Mouse (Mus musculus) embryonic facial prominence, embryonic 14.5 days (tissue): ENCODE measurements at regions not wholly inside any gene's neighbourhood (a gene's known extent, or its start where the extent isn't known, plus 50 kb on each side); places are given as distances from the start of the nearest gene placed in this dataset.

Source experiments
- ATAC-seq: fragments of 200-750 bp; cut with Nextera tagmentation; 2 replicates; pipeline ENCODE4 v1.8.0; 2017; ENCODE audit warnings: low read depth, moderate number of reproducible peaks, moderate TSS enrichment
- DNase-seq: peaks from one replicate; pipeline ENCODE4 v3.0.0-alpha.2; 2015; ENCODE audit warnings: low spot score
- H3K27ac ChIP-seq: fragments of 300-500 bp; sonication (generic); replicated peaks from 2 replicates; pipeline ENCODE4 v1.5.1; 2014; ENCODE audit warnings: low read depth, mild to moderate bottlenecking, low read length, moderate library complexity
- H3K27me3 ChIP-seq: fragments of 300-500 bp; sonication (generic); replicated peaks from 2 replicates; pipeline ENCODE4 v1.6.1; 2014; ENCODE audit warnings: low read length; ENCODE audit not compliant: control insufficient read depth, insufficient read depth
- H3K36me3 ChIP-seq: fragments of 300-500 bp; sonication (generic); 2 replicates; pipeline ENCODE4 v1.6.1; 2014; ENCODE audit warnings: low read length, mixed read lengths; ENCODE audit not compliant: control insufficient read depth, insufficient read depth
- H3K4me1 ChIP-seq: fragments of 300-500 bp; sonication (generic); 2 replicates; pipeline ENCODE4 v1.6.1; 2014; ENCODE audit warnings: antibody characterized with exemption, low read length; ENCODE audit not compliant: control insufficient read depth, insufficient read depth
- H3K4me2 ChIP-seq: fragments of 300-500 bp; sonication (generic); 2 replicates; pipeline ENCODE4 v1.6.1; 2014; ENCODE audit warnings: low read depth, mild to moderate bottlenecking, low read length, moderate library complexity, mixed read lengths
- H3K4me3 ChIP-seq: fragments of 300-500 bp; sonication (generic); 2 replicates; pipeline ENCODE4 v1.5.1; 2014; ENCODE audit warnings: low read depth, mild to moderate bottlenecking, low read length
- H3K9ac ChIP-seq: fragments of 300-500 bp; sonication (generic); 2 replicates; pipeline ENCODE4 v1.6.1; 2014; ENCODE audit warnings: low read depth, mild to moderate bottlenecking, low read length, moderate library complexity, mixed read lengths
- H3K9me3 ChIP-seq: fragments of 300-500 bp; sonication (generic); 2 replicates; pipeline ENCODE4 v1.6.1; 2016; ENCODE audit warnings: low read length; ENCODE audit not compliant: control insufficient read depth
- WGBS: fragments of 180-500 bp; shearing (Covaris S2); extraction: QIAGEN DNeasy Blood & Tissue Kit; methylation state at CpG from one replicate; pipeline ENCODE4 v1.1.7; 2014; 5-methylcytosine and 5-hydroxymethylcytosine counted together

- DNase-seq (no peak), ATAC-seq (no peak)
- no peaks in the 10 kb centered on the region for H3K4me1 ChIP-seq
- no peaks in the 10 kb centered on the region for H3K9me3 ChIP-seq
- H3K27me3 ChIP-seq = no peaks in the 10 kb centered on the region
- WGBS = 85% methylated on average over 4 of the region's 4 CpGs
- H3K27ac ChIP-seq = no peak overlapping the region
- H3K36me3 ChIP-seq = no peaks in the 10 kb centered on the region
- H3K9ac ChIP-seq = no peak overlapping the region
- no peak overlapping the region for H3K4me3 ChIP-seq
- H3K4me2 ChIP-seq = no peak overlapping the region
These were observed 2310.3 kb upstream of the Lrrc6 start for GRCm38 (mm10) chr15:68811041-68811440.

GRCm38 (mm10) chr15:68810593-68810992, 2309.9 kb upstream of the Lrrc6 start:
- no peak for ATAC-seq
- no peak overlapping the region for H3K27ac ChIP-seq
- no peaks in the 10 kb centered on the region for H3K36me3 ChIP-seq
- no peak overlapping the region for H3K9ac ChIP-seq
- H3K4me3 ChIP-seq = no peak overlapping the region
- H3K4me2 ChIP-seq = no peak overlapping the region
- no peak for DNase-seq
- no peaks in the 10 kb centered on the region for H3K27me3 ChIP-seq
- WGBS = 79% methylated on average over 6 of the region's 6 CpGs
- H3K9me3 ChIP-seq = no peaks in the 10 kb centered on the region
- no peaks in the 10 kb centered on the region for H3K4me1 ChIP-seq

- no peak for DNase-seq
- WGBS = 85% methylated on average over 1 of the region's 1 CpGs
- Histone ChIP-seq H3K4me1 (no peaks in the 10 kb centered on the region), H3K9me3 (no peaks in the 10 kb centered on the region), H3K4me2 (no peak overlapping the region), H3K4me3 (no peak overlapping the region), H3K27me3 (no peaks in the 10 kb centered on the region), H3K9ac (no peak overlapping the region), H3K36me3 (no peaks in the 10 kb centered on the region), H3K27ac (no peak overlapping the region)
- ATAC-seq = no peak
These were observed 2307.5 kb upstream of the Lrrc6 start for GRCm38 (mm10) chr15:68808175-68808574.

- Histone ChIP-seq H3K27me3 (no peaks in the 10 kb centered on the region), H3K4me3 (no peak overlapping the region), H3K4me1 (no peaks in the 10 kb centered on the region), H3K27ac (no peak overlapping the region), H3K9me3 (no peaks in the 10 kb centered on the region), H3K4me2 (no peak overlapping the region), H3K36me3 (no peaks in the 10 kb centered on the region), H3K9ac (no peak overlapping the region)
- 96% methylated on average over 1 of the region's 1 CpGs for WGBS
- no peak for ATAC-seq
- DNase-seq = no peak
These were observed 2303.5 kb upstream of the Lrrc6 start for GRCm38 (mm10) chr15:68804254-68804653.

- H3K4me3 ChIP-seq = no peak overlapping the region
- ATAC-seq (no peak), DNase-seq (no peak)
- no peaks in the 10 kb centered on the region for H3K36me3 ChIP-seq
- H3K4me1 ChIP-seq = no peaks in the 10 kb centered on the region
- WGBS = 71% methylated on average over 4 of the region's 4 CpGs
- H3K27me3 ChIP-seq = no peaks in the 10 kb centered on the region
- no peak overlapping the region for H3K27ac ChIP-seq
- no peaks in the 10 kb centered on the region for H3K9me3 ChIP-seq
- no peak overlapping the region for H3K4me2 ChIP-seq
- no peak overlapping the region for H3K9ac ChIP-seq
These were observed 2301.1 kb upstream of the Lrrc6 start for GRCm38 (mm10) chr15:68801763-68802162.

GRCm38 (mm10) chr15:68797406-68797805, 2296.7 kb upstream of the Lrrc6 start:
- H3K27me3 ChIP-seq = no peaks in the 10 kb centered on the region
- no peaks in the 10 kb centered on the region for H3K9me3 ChIP-seq
- no peak overlapping the region for H3K9ac ChIP-seq
- H3K4me1 ChIP-seq = no peaks in the 10 kb centered on the region
- 67% methylated on average over 2 of the region's 2 CpGs for WGBS
- no peak for DNase-seq
- H3K27ac ChIP-seq = no peak overlapping the region
- ATAC-seq = no peak
- no peaks in the 10 kb centered on the region for H3K36me3 ChIP-seq
- no peak overlapping the region for H3K4me2 ChIP-seq
- H3K4me3 ChIP-seq = no peak overlapping the region

GRCm38 (mm10) chr15:68795239-68795960, 2294.7 kb upstream of the Lrrc6 start:
- Histone ChIP-seq H3K36me3 (no peaks in the 10 kb centered on the region), H3K4me2 (no peak overlapping the region), H3K9ac (no peak overlapping the region), H3K27ac (no peak overlapping the region), H3K4me1 (no peaks in the 10 kb centered on the region), H3K27me3 (no peaks in the 10 kb centered on the region), H3K9me3 (no peaks in the 10 kb centered on the region), H3K4me3 (no peak overlapping the region)
- 61% methylated on average over 4 of the region's 4 CpGs for WGBS
- ATAC-seq (no peak), DNase-seq (no peak)

- Histone ChIP-seq H3K4me3 (no peak overlapping the region), H3K27ac (no peak overlapping the region), H3K4me1 (no peaks in the 10 kb centered on the region), H3K4me2 (no peak overlapping the region), H3K9me3 (no peaks in the 10 kb centered on the region), H3K36me3 (no peaks in the 10 kb centered on the region), H3K9ac (no peak overlapping the region), H3K27me3 (no peaks in the 10 kb centered on the region)
- ATAC-seq (no peak), DNase-seq (no peak)
- 58% methylated on average over 1 of the region's 1 CpGs for WGBS
These were observed 2259.2 kb upstream of the Lrrc6 start for GRCm38 (mm10) chr15:68759948-68760347.

GRCm38 (mm10) chr15:68755255-68755654, 2254.5 kb upstream of the Lrrc6 start:
- WGBS = 82% methylated on average over 1 of the region's 1 CpGs
- no peak for DNase-seq
- Histone ChIP-seq H3K4me1 (no peaks in the 10 kb centered on the region), H3K9ac (no peak overlapping the region), H3K9me3 (no peaks in the 10 kb centered on the region), H3K4me2 (no peak overlapping the region), H3K27me3 (no peaks in the 10 kb centered on the region), H3K27ac (no peak overlapping the region), H3K4me3 (no peak overlapping the region), H3K36me3 (no peaks in the 10 kb centered on the region)
- ATAC-seq = no peak
